Mouse (Mus musculus) urinary bladder, adult 2 months (tissue): ENCODE results near the gene Gnb5. TPM values are rescaled to one million over a fixed set of nuclear protein-coding genes. Genes with fewer than 3 reads are reported as not detected.
"Not testable (repeated sequence)": the region's sequence is repeated elsewhere in the genome, so short reads cannot be mapped to it uniquely, and the experiment has no call there.

Experiments
- DNase-seq: peaks from one replicate; pipeline ENCODE4 v3.0.0; 2022; ENCODE audit warnings: low spot score
- polyA plus RNA-seq: library from polyadenylated mRNA; depleted of rRNA; stranded (reverse); fragments of >200 nt; gene quantifications from 2 replicates; pipeline ENCODE4 v1.2.3, GENCODE M21; 2012; rRNA removed

Gene Gnb5
- polyA plus RNA-seq, 1 experiment = 20.6 TPM

- DNase-seq = peak; percentile 61
These were observed 55.6 kb downstream of the Gnb5 start for GRCm38 (mm10) chr9:75361699-75362098.

GRCm38 (mm10) chr9:75362201-75362600 is 56.1 kb downstream of the Gnb5 start:
- DNase-seq = no peak

- DNase-seq = no peak
These were observed 56.9 kb downstream of the Gnb5 start for GRCm38 (mm10) chr9:75363001-75363400.

GRCm38 (mm10) chr9:75363702-75364101 is 57.6 kb downstream of the Gnb5 start:
- not testable (repeated sequence) for DNase-seq

GRCm38 (mm10) chr9:75365195-75365594 is 59.1 kb downstream of the Gnb5 start:
- no peak for DNase-seq

- no peak for DNase-seq
These were observed 60.1 kb downstream of the Gnb5 start for GRCm38 (mm10) chr9:75366191-75366590.

- DNase-seq = no peak
These were observed 62.7 kb downstream of the Gnb5 start for GRCm38 (mm10) chr9:75368779-75369178.

GRCm38 (mm10) chr9:75375606-75376005 is 69.5 kb downstream of the Gnb5 start:
- DNase-seq = no peak

GRCm38 (mm10) chr9:75376428-75376827 is 70.3 kb downstream of the Gnb5 start:
- DNase-seq = no peak

GRCm38 (mm10) chr9:75378774-75379173 is 72.7 kb downstream of the Gnb5 start:
- DNase-seq = no peak

- no peak for DNase-seq
These were observed 76.7 kb downstream of the Gnb5 start for GRCm38 (mm10) chr9:75382825-75383224.

- DNase-seq = no peak
These were observed 77.7 kb downstream of the Gnb5 start for GRCm38 (mm10) chr9:75383785-75384184.

- DNase-seq = no peak
These were observed 78.4 kb downstream of the Gnb5 start for GRCm38 (mm10) chr9:75384337-75384962.

- no peak for DNase-seq
These were observed 79.3 kb downstream of the Gnb5 start for GRCm38 (mm10) chr9:75385218-75385974.

GRCm38 (mm10) chr9:75393251-75393650 is 87.2 kb downstream of the Gnb5 start:
- no peak for DNase-seq

Other genes starting within 250 kb of the Gnb5 start
- 23.9 and 28.7 TPM in 2 replicates for gene Myo5a, start 235.3 kb upstream of the Gnb5 start, polyA plus RNA-seq
- 10.0 and 10.3 TPM in 2 replicates for gene Myo5c, start 74.3 kb upstream of the Gnb5 start, polyA plus RNA-seq
- 0.06 and 0.12 TPM in 2 replicates for gene Bcl2l10, start 41.5 kb downstream of the Gnb5 start, polyA plus RNA-seq
- 22.5 and 29.1 TPM in 2 replicates for gene Mapk6, start 103.7 kb downstream of the Gnb5 start, polyA plus RNA-seq
- 3.2 and 5.1 TPM in 2 replicates for gene Leo1, start 135.2 kb downstream of the Gnb5 start, polyA plus RNA-seq